Mouse (Mus musculus): ENCODE data around the gene Morn1.

The Morn1 gene

DNA sequence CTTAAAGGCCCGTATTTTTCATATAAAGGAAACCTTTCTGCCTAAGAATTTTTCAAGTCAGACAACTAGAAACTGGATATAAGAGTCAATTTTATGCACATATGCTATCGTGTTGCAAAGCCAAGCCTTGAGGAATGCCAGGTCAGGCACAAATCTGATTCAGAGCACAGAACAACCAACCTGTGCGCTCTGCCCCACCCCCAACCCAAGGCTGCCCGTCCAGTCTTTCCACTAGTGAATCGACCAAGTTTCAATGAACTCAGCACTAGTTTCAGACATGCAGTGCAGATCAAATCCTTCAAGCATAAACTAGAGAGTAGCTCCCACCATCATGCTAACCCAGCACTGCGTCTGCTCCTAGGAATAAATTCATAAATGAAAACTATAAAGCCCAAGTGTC lies 6.7 kb upstream of the Morn1 start:
- DNase-seq, result no peak

DNA sequence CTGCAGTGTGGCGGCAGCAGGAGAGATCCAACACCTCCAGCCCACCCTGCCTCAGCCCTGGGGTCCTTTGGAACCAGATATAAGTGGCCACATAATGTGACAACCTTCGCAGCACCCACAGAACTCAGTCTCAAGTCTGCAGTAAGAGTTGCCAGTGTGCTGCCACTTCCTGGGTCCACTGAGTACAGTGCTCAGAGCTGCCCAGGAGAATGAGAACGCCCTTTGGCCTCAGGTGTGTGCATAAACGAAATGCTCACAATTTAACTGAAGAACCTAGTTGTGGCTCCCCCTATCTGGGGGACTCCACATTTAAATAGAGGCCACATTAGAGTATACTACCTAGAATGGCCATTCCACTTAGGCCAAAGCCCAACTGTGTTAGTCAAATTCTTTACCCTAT lies 2.8 kb upstream of the Morn1 start:
- DNase-seq, result no peak

DNA sequence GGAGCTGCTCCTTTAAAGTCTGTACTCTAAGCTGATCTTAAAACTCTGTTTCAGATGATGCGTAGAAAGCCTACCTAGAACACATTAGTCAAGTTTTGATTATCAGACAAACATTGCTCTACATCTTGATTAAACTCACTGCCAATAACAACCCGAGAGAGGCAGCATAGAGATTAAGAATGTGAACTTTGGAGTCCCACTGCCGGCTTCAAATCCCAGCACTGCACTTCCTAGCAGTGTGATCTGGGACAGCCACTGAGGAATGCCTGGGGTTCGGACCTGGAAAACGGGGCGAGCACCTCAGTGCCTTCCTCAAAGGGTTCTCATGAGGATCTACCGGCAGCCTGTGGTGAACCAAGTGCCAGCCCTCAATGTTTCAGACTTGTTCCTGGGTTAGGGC lies 2.0 kb upstream of the Morn1 start:
- DNase-seq, result no peak

DNA sequence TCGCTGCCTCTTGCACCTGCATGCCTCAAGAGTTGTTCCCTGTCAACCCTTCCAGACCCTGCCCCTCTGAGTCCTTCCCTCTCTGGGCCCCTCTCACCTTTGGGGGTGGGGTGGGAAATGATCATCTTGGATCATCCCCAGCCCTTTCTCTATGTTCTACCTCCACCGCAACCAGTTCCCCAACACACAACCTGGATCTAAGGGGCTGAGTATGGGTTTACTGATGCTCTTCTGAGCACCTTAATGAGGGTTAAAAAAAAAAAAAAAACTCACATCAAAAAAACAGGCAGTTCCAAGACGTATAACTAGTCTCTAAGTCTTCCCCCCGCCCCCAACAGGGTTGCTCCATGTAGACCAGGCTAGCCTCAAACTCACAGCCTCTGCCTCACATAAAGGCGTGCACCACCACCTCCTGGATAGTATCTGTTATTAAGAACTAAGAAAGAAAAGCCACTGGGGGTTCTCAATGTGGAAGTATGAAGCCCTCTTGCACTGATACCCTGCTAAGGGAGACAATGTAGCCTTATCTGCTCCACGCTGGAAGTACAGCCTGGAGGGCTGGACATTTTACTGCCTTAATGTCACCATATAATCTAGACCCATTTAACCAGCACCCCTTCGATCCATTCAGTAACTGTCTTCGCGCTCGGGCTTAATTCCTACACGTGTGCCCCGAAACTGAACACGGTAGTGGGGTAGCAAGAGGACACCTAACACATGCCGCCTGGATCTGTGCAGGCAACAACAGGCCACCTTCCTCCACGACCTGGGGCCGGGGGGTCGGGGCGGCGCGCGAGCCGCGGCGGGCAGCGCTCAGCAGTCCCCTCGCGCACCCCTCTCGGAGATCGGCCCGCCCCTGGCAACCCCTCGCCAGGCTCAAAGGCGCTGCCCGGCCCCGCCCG lies 920 bp upstream of the Morn1 start:
- DNase-seq, result no peak

DNA sequence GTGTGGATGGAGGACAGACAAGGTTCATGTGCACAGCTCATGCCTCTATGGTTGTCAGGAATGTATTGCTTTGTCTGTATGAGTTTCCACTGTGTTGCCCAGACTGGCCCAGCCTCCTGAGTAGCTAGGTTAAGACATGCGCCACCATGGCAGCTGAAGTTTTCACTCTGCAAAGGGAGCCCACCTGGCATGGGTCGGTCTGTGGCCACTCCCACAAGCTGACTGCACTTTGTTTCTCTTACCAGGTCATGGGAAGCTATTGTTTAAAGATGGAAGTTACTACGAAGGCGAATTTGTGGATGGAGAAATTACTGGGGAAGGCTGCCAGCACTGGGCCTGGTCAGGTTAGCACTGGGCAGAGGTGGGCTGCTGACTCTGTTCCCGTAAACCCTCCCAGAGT lies 2.9 kb downstream of the Morn1 start:
- DNase-seq, result no peak

DNA sequence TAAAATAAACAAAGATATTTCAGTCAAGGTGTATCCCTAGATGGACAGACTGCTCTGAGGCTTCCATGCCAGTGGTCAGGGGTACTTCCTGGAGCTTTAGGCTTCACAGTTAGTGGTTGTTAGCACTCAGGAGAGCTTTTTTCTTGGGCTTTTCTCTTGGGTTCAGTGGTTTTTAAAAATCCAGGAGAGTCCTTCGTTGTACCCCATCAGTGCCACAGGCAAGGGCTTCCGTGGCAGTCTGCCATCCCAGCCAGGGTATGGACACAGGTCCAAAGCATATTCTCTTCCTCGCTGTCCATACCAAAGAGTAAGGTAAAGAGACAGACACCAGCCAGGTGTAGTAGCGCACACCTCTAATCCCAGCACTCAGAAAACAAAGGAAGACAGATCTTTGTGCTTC lies 3.8 kb downstream of the Morn1 start:
- DNase-seq, result no peak

DNA sequence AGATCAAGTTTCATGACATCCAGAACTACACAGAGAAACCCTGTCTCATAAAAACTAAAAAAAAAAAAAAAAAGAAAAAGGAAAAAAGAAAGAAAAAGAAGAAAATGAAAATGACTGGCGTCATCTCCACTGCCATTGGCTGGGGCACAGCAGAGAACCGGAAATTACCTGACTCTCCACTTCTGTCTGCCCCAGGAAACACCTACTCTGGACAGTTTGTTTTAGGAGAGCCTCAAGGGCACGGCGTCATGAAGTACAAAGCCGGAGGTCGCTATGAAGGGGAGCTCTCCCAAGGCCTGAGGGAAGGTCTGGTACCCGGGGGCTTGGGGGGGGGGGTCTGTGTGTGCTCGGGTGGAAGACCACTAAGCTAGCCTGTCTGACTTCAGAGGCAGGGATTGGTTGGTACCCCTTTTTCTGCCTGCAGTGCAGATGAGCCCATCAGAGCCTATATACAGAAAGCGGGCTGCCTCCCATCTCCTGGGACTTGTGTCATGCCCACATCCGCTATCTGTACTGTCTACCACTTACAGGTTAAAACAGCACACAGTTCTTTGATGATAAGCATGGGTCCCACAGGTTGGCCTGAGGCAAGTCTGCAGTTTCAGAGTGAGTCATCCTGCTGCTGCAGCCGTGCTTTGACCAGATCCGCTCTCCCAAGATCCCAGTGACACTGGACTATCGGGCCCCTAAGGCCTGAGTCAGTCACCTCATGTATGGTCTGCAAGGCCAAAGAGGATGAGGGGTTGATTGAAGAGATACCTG lies 4.5 kb downstream of the Morn1 start:
- DNase-seq, result no peak

DNA sequence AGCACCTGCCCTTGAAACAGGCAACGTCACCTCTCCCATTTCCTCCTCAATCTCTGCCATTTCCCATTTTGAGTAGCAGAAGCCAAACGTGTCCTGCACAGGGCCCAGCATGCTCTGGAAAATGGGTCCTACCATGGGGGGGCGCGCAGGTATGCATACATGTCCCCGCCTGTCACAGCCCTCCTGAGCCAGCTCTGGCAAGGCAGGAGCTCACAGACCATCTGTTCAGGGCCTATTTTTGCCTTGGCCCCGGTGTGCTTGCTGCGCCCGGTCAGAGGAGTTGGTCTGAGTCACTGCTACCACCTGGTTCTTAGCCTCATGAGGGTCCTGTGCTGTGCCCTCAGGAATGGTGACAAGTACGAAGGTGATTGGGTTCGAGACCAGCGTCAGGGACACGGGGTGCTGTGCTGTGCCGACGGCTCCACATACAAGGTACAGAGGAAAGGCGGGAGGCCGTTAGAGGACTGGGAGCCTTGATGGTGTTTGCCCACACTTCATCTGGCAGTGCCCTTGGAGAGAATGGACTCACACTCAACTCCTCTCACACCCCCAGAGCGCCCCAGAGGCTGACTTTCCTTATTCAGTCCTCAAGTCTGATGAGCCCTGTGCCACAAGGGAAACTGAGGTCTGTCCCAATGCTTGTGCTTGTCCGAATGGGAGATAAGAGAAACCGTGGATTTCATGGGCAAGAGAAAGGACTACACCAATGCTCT lies 6.5 kb downstream of the Morn1 start:
- DNase-seq, result no peak

DNA sequence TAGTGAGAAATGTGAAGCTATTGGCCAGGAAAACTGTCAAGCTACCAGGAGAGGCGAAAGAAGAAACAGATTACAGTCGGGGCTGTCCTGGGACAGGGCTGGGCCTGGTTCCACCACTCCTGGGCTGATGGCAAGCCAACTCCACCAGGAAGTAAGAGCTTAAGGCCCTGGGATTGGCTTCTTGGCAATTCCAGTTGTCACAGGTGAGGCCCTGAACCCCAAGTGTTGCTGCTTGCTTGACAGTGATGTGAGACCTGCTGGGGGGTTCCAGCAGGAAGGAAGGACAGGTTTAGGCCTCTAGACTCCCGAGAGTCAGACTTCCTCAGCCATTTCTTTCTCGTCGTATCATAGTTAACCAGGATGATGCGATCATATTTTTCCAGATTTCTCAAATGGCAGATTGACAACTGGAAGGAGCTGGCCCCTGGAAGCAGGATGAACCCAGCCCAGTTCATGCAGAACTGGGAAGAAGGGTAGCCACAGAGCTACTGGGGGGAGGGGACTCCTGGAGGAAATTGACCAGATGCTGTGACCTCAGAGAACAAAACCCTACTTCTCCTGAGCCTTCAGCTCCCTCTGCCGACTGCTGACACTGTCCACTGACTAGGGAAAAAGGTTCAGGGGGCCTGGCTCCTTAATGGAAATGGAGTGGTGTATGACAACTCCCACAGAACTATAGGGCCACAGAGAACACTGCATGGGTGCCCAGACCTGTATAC lies 7.2 kb downstream of the Morn1 start:
- no peak for DNase-seq

DNA sequence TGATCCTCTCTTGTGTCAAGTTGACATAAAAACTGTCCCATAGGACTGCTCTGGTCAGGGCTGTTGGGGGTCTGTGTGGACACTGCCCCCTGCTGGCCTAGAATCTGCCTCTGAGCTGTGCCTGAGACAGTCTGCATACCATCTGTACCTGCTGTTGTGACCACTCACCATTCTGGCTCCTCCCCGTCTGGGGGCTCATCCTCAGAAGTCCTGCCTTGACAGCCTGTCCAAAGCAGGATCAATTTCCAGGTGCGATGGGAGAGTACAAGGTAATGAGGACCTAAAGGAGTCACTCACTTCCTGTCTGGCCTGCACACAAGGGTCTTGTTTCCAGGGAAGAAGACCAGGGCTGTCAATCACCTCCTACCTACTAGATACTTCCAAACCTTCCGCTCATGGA lies 8.2 kb downstream of the Morn1 start:
- peak; percentile 46 for DNase-seq

DNA sequence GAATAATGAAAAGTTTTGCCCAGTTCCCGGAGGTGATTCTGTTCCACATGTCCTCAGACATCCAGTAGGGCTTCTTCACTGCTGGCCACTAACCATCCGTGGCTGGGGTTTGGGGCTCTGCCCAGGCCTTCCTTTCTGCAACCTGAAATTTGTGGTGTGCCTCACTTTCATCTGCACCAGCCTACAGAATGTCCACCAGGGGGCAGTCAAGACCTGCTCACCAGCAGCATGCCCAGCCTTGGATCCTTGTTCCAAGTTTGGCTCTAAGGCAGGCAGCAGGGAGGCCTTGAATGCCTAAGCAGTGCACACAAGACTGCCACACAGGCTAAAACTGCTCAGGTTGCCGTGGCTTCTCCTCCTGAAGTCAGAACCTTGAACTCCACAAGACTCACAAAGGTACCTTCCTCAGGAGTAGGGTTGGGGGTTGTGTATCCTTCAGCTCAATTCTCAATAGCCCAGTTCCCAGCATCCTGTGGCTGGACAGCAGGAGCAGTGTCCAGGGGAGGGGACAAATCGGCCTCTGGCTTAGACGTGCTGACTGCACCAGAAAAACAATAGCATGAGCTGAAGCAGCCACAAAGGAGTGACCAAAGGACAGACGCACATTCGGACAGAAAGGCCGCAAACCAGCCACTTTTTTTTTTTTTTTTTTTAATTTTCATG lies 9.0 kb downstream of the Morn1 start:
- peak; percentile 89 for DNase-seq

DNA sequence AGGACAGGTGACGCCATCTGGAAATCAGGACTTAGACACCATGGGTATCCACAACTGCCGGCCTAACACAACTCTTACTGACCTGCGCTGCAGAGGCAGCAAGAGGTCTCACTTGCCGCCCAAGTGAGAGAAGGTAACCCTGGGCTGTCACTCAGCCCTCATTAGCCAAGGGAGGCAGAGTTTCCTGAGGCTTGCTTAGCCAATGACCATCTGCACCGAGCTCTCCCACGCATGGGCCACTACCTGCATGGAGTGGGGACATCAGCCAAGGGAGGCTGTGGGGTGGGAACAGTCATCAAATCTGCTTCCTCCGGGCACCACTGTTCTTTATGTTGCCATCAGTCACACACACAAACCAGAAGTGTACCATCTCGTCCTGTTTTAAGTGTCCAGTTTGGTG lies 9.6 kb downstream of the Morn1 start:
- DNase-seq, result no peak

DNA sequence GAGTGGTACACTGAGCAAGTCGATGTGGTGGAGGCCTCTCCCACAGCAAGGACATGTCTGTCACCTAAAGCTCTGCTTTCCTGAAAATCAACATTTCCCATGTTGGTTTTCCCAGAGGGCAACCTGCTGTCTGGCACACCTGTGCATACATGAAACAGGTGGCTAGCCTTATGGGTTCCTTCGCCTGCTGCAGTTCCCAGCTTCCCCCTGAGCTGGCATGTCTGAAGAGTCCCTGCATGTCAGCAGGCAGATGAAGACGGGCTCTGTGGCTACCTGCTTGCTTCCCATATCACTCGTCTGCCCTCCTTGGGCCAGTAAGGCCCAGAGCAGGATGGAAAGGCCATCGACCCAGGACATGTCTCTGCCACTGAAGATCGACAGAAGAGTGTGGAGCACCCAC lies 11.1 kb downstream of the Morn1 start:
- no peak for DNase-seq

DNA sequence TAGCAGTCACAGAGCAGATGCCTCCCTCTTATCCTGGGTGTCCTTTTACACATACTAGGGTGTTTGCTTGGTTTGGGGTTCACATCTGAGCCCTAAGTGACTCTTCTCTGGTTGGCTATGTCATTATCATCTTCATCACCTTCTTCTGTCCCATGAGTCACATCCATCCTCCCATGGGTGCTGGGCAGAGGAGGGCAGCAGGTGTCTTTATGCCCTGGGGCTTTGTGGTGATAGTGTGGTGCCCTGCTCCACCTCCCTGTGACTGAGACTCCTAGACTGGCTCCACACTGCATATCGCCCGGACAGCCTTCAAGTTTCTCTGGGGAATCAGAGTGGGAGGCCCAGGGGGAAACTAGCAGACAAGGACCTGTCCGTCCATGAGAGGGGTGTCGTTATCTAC lies 12.2 kb downstream of the Morn1 start:
- no peak for DNase-seq

DNA sequence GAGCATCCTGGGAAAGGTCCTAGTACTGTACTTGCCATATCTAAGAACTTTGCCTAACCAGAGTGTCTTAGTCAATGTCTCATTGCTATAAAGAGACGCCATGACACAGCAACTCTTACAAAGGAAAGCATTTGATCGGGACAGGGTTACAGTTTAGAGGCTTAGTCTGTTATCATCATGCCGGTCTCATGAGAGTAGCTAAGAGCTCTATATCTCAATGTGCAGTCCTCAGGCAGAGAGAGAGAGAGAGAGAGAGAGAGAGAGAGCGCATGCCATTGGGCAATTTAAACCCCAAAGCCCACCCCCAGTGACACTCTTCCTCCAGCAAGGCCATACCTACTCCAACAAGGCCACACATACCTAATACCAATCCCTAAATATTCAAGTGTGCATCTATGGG lies 21.5 kb downstream of the Morn1 start:
- DNase-seq, result no peak

DNA sequence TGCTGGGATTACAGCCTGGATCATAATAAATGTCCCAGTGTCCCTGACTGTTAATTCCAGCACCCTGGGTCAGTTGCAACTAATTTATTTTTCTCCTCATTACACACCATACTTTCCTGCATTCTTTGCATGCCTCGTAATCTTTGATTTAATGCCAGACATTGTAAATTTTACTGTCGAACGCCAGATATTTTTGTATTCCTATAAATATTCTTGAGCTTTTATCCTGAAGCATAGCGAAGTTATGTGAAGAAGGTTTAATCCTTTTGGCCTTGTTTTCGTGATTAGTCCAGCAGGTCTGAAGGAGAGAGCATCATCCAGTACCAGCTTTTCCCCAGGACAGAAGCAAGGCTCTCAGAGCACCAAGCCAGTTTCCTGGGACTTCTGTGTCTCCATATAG lies 23.1 kb downstream of the Morn1 start:
- DNase-seq, result no peak

DNA sequence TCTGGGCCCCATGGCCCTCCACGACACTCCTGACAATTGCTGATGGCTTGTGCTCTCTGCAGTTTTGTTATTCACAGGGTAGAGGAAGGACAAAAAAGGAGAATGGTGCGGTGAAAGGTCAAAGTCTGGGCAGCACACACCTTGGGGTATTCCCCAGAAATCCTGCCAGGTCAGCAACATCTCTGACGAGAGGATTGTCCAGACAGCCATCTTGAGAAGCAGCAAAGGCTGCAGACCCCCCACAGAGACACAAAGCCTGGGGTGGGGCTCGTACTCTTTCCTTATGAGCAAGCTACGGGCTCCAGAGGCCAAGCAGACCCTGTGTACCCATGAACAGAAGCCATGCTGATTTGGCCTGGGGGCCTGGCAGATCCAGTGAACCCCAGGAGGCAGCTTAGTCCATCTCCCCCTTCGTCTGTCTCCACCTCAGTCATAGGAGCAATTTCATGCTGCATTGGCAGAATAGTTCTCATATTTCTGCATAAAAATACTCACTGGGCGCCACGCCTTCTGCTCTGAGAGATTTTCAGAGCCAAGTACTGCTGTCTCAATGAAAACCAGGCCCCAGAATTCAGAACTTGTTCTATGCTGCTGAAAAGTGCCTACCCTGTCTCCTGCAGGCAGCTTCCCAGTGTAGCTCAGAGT lies 27.5 kb downstream of the Morn1 start:
- no peak for DNase-seq

DNA sequence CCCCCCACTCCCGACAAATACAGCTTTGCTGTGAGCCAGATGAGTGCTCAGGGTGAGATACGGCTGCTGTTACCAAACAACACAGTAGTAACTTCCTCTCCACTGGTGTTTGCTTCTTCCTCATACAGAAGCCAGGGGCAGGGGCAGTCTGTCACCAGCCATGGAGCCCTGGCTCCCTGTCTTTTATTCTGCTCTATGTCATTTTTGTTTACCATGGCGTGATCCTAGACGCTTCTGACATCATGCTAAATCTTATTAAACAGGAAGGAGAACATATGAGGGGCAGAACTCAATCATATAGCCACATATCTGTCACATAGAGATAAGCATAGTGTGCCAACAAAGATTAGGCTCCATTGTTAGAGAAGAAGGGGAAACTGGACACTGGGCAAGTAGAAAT lies 30.2 kb downstream of the Morn1 start:
- DNase-seq, result no peak

DNA sequence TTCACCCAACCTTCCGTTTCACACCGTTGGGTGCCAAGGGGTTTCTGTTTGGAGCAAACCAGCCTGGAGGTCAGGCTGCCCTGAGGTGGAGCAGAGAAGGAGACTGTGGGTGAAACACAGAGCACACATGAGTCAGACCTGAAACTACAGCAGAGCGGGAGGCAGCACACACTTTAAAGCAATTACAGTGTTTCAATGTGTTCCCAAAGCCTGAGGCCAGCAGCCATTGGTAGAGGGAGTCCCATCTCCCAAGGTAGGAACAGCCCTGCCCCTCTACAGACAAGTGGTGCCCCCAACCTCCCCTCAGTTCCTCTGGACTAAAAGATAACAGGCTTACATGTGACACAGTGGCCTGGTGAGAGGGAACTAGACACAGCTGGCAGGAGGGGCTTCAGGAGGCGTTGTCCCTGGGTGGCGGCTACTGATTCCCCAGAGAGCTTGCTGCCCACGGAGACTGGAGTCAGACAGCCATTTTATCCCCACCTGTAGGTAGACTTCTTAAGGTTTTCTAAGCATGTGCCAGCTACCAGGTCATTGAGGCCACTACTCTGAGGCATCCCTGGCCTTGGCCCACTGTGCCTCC lies 31.1 kb downstream of the Morn1 start:
- DNase-seq, result no peak

DNA sequence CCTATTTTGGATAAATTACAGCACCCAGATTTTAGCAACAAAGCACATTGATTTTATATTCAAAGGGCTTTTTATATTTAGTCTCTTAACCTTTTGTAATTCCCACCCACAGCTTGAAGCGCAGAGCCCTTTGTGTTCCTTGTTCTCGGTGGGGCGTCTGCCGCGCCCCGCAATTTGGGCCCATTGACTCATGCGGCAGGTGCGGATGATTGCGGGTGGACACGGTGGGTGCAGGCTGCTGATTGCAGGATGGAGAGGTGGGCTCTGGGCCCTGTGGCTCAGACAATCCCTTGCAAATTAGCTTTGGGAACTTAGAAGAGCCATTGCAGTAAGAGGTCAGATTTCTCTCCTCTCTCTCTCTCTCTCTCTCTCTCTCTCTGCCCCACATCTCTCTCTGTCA lies 31.9 kb downstream of the Morn1 start:
- DNase-seq, result no peak

DNA sequence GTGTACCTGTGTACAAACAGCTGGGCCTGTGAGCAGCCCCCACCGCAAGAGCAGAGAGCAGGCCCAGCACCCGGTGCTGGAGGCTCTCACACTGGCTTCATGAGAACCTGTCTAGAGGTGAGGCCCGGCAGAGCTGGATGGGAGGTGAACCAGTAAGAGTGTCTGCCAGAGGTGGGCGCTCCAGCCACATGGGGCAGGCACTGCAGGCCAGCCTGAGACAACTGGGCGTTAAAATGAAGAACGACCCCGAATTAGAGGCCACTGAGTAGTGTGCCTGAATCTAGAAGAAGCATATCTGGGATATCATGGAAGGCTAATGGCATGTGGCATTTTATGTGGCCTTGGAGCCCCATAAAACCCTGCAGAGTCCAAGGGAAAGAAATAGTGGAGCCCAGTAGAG lies 33.7 kb downstream of the Morn1 start:
- DNase-seq, result no peak

DNA sequence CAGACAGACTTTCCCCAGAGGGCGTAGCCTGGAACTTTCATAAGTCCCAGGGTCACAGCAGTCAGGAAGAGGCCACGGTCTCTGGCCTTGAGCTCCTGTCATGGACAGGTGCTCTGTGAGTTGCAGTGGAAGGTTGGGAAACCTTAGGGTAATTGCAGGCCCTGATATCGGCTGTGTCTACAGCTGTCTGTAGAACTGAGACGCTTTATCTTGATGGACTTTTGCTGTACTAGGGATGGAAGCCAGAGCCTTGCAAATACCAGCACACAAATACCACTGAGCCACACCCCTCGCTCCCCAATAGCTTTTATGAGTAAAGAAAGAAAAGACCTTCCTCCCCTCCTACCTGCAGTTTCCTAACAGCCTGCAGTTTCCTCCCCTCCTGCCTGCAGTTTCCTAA lies 34.2 kb downstream of the Morn1 start:
- no peak for DNase-seq

All from right cerebral cortex, postnatal 14 days (tissue).